Mouse (Mus musculus) 416B (cell line): ENCODE results near the gene Slc16a2.

Experiments
- DNase-seq: peaks from one replicate; pipeline ENCODE4 v3.0.0; 2011; ENCODE audit warnings: low read depth

The Slc16a2 gene

DNA sequence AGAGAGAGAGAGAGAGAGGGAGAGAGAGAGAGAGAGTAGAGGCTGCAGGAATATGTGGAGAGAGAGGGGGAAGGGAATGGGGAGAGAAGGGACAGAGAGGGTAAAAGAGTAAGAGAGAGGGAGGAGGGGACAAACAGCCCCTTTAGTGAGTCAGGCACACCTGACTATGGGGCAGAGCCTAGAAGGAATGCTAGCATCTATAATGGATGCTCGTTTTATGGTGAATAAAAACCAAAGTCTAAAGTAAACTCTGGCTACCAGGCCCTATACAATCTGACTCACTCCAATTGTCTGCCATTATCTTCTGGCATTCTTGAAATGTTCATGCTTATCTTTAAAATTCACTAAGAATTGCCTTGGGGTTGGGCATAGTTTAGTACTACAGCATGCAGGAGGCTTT, 169.7 kb downstream of the Slc16a2 start:
- no peak for DNase-seq
